Mouse (Mus musculus) megakaryocyte progenitor cell, adult 5-6 weeks (primary cell): ENCODE results near the gene Klc1. TPM values are rescaled to one million over a fixed set of nuclear protein-coding genes. Genes with fewer than 3 reads are reported as not detected.

ENCODE experiments used
- ATAC-seq: replicated peaks from 2 replicates; pipeline ENCODE4 v1.8.0; 2016; ENCODE audit warnings: mild to moderate bottlenecking, moderate TSS enrichment, inconsistent platforms; ENCODE audit not compliant: poor library complexity
- total RNA-seq, 2 experiments: library from RNA; stranded (forward) in 1 of 2; stranded (reverse) in 1 of 2; fragments of 157-497, 149-512 nt in 1 of 2; fragments of 200-1000 nt in 1 of 2; gene quantifications; 2 replicates each; pipeline versions ENCODE4 v1.2.3 to v1.2.4; 2015 to 2017

The Klc1 gene
- total RNA-seq, 2 experiments from 2014 or later, result 24.1 to 76.1 TPM

- peak; percentile 97 for ATAC-seq
Measured at GRCm38 (mm10) chr12:111769306-111769705, 10.7 kb downstream of the Klc1 start.

- ATAC-seq, result no peak
Measured at GRCm38 (mm10) chr12:111769816-111770577, 11.3 kb downstream of the Klc1 start.

- ATAC-seq, result no peak
Measured at GRCm38 (mm10) chr12:111770651-111771050, 12.0 kb downstream of the Klc1 start.

- ATAC-seq, result no peak
Measured at GRCm38 (mm10) chr12:111774156-111774555, 15.5 kb downstream of the Klc1 start.

- ATAC-seq, result no peak
Measured at GRCm38 (mm10) chr12:111774845-111775244, 16.2 kb downstream of the Klc1 start.

GRCm38 (mm10) chr12:111777919-111778318 lies 19.3 kb downstream of the Klc1 start:
- no peak for ATAC-seq

- ATAC-seq, result peak; percentile 68
Measured at GRCm38 (mm10) chr12:111779544-111779943, 20.9 kb downstream of the Klc1 start.

GRCm38 (mm10) chr12:111785174-111785573 lies 26.5 kb downstream of the Klc1 start:
- no peak for ATAC-seq

- peak; percentile 87 for ATAC-seq
Measured at GRCm38 (mm10) chr12:111787015-111787414, 28.4 kb downstream of the Klc1 start.

GRCm38 (mm10) chr12:111790090-111790489 lies 31.4 kb downstream of the Klc1 start:
- no peak for ATAC-seq

- no peak for ATAC-seq
Measured at GRCm38 (mm10) chr12:111790631-111791030, 32.0 kb downstream of the Klc1 start.

- ATAC-seq, result no peak
Measured at GRCm38 (mm10) chr12:111791474-111792104, 32.9 kb downstream of the Klc1 start.

GRCm38 (mm10) chr12:111794102-111794501 lies 35.5 kb downstream of the Klc1 start:
- ATAC-seq, result peak; percentile 72

- ATAC-seq, result no peak
Measured at GRCm38 (mm10) chr12:111794526-111795179, 36.0 kb downstream of the Klc1 start.

GRCm38 (mm10) chr12:111795180-111795895 lies 36.7 kb downstream of the Klc1 start:
- ATAC-seq, result no peak

GRCm38 (mm10) chr12:111797251-111797650 lies 38.6 kb downstream of the Klc1 start:
- no peak for ATAC-seq

GRCm38 (mm10) chr12:111798493-111798892 lies 39.8 kb downstream of the Klc1 start:
- ATAC-seq, result no peak

GRCm38 (mm10) chr12:111800459-111801183 lies 42.0 kb downstream of the Klc1 start:
- ATAC-seq, result no peak

GRCm38 (mm10) chr12:111803538-111803937 lies 44.9 kb downstream of the Klc1 start:
- ATAC-seq, result no peak

GRCm38 (mm10) chr12:111808775-111809174 lies 50.1 kb downstream of the Klc1 start:
- no peak for ATAC-seq

- peak; percentile 55 for ATAC-seq
Measured at GRCm38 (mm10) chr12:111809762-111810161, 51.1 kb downstream of the Klc1 start.
